Mouse (Mus musculus): ENCODE measurements at regions not wholly inside any gene's neighbourhood (a gene's known extent, or its start where the extent isn't known, plus 50 kb on each side); places are given as distances from the start of the nearest gene placed in this dataset.

DNA sequence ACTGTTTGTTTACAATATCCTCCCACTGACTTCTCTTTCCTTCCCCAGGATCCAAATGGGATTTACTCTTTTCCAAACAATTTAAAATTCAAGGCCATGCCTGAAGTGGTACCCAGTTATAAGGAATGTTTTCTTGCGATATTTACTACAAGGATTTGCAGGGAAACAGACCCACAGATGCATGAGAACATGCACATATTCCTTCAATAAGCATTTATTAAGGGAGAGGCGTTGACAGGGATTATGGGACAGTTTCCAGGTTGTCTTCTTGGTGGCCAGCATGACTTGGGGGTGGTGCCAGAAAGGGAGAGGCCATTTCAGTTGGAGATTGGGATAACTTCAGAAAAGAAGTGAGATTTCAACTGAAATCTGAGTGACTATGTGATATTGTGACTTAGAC, 58.4 kb upstream of the Sptbn1 start:
- H3K36me3 ChIP-seq (replicated peaks; ENCODE audit: control insufficient read depth, insufficient read depth), result no peaks in the 10 kb centered on the region
- ATAC-seq (ENCODE audit: low FRiP score), result no peak
- no peaks in the 10 kb centered on the region for H3K9me3 ChIP-seq (ENCODE audit: control insufficient read depth, low read length)
- no peak overlapping the region for H3K4me2 ChIP-seq (replicated peaks)
- no peak overlapping the region for H3K4me3 ChIP-seq (replicated peaks; ENCODE audit: low read length)
- WGBS, result 85% methylated on average over 2 of the region's 2 CpGs
- no peaks in the 10 kb centered on the region for H3K4me1 ChIP-seq (replicated peaks; ENCODE audit: control insufficient read depth, insufficient read depth, low read length)
- H3K9ac ChIP-seq, result no peak overlapping the region
- H3K27ac ChIP-seq, result no peak overlapping the region
- DNase-seq (ENCODE audit: low spot score), result no peak
- no peaks in the 10 kb centered on the region for H3K27me3 ChIP-seq (ENCODE audit: control insufficient read depth, insufficient read depth, low read length)

Data from hindbrain, embryonic 14.5 days (tissue).